Mouse (Mus musculus): ENCODE results near the gene Mfge8. TPM values are rescaled to one million over a fixed set of nuclear protein-coding genes. Genes with fewer than 3 reads are reported as not detected.

Gene Mfge8
- polyA plus RNA-seq, 1 experiment from 2014 or later, result 73.4 TPM

GRCm38 (mm10) chr7:79139328-79139824, 9.5 kb downstream of the Mfge8 start:
- no peaks in the 10 kb centered on the region for H3K9me3 ChIP-seq (ENCODE audit: control insufficient read depth, low read length)
- H3K27me3 ChIP-seq (ENCODE audit: control insufficient read depth, insufficient read depth, low read length), result no peaks in the 10 kb centered on the region
- no peak overlapping the region for H3K4me3 ChIP-seq (ENCODE audit: low read depth, low read length)
- no peak overlapping the region for H3K27ac ChIP-seq (ENCODE audit: low read depth, low read length)
- no peak overlapping the region for H3K9ac ChIP-seq (ENCODE audit: low read depth, low read length)
- H3K36me3 ChIP-seq (ENCODE audit: control insufficient read depth, insufficient read depth, low read length), result no peaks in the 10 kb centered on the region
- H3K4me1 ChIP-seq (replicated peaks; ENCODE audit: control insufficient read depth, insufficient read depth, low read length), result no peaks in the 10 kb centered on the region
- DNase-seq (ENCODE audit: low spot score) (no peak), ATAC-seq (ENCODE audit: low FRiP score) (no peak)
- 61% methylated on average over 6 of the region's 6 CpGs for WGBS
- H3K4me2 ChIP-seq (replicated peaks; ENCODE audit: low read depth, low read length), result no peak overlapping the region

GRCm38 (mm10) chr7:79133391-79133790, 15.5 kb downstream of the Mfge8 start:
- Histone ChIP-seq H3K36me3 (ENCODE audit: control insufficient read depth, insufficient read depth, low read length) (no peaks in the 10 kb centered on the region), H3K9ac (ENCODE audit: low read depth, low read length) (no peak overlapping the region), H3K27ac (ENCODE audit: low read depth, low read length) (no peak overlapping the region), H3K27me3 (ENCODE audit: control insufficient read depth, insufficient read depth, low read length) (peaks cover 7% of the 10 kb centered on the region; the same call in 1 of the 2 replicates), H3K9me3 (ENCODE audit: control insufficient read depth, low read length) (no peaks in the 10 kb centered on the region), H3K4me3 (ENCODE audit: low read depth, low read length) (no peak overlapping the region), H3K4me2 (replicated peaks; ENCODE audit: low read depth, low read length) (no peak overlapping the region), H3K4me1 (replicated peaks; ENCODE audit: control insufficient read depth, insufficient read depth, low read length) (peaks cover 2% of the 10 kb centered on the region; the same call in 1 of the 2 replicates)
- ATAC-seq (ENCODE audit: low FRiP score) (no peak), DNase-seq (ENCODE audit: low spot score) (no peak)
- WGBS, result 26% methylated on average over 6 of the region's 6 CpGs

- H3K27me3 ChIP-seq (ENCODE audit: control insufficient read depth, insufficient read depth, low read length), result peaks cover 7% of the 10 kb centered on the region; the same call in 1 of the 2 replicates
- ATAC-seq (ENCODE audit: low FRiP score), result 0 out of 2 replicates have a peak, but pooled peaks have one; percentile 17
- H3K4me3 ChIP-seq (ENCODE audit: low read depth, low read length), result peak within 1 kb of the TSS; percentile 17; the same call in 1 of the 2 replicates
- peak within 1 kb of the TSS; percentile 37 for H3K4me2 ChIP-seq (replicated peaks; ENCODE audit: low read depth, low read length)
- peaks cover 2% of the 10 kb centered on the region; the same call in 1 of the 2 replicates for H3K4me1 ChIP-seq (replicated peaks; ENCODE audit: control insufficient read depth, insufficient read depth, low read length)
- H3K9ac ChIP-seq (ENCODE audit: low read depth, low read length), result no peak within 1 kb of the TSS
- peak; percentile 58 for DNase-seq (ENCODE audit: low spot score)
- no peaks in the 10 kb centered on the region for H3K9me3 ChIP-seq (ENCODE audit: control insufficient read depth, low read length)
- H3K36me3 ChIP-seq (ENCODE audit: control insufficient read depth, insufficient read depth, low read length), result no peaks in the 10 kb centered on the region
- no peak within 1 kb of the TSS for H3K27ac ChIP-seq (ENCODE audit: low read depth, low read length)
- 2% methylated on average over 19 of the region's 19 CpGs for WGBS
These were observed 17.9 kb downstream of the Mfge8 start, which contains the start of gene Hapln3 for GRCm38 (mm10) chr7:79130843-79131444. Gene Hapln3, minus strand, starts transcription at chr7:79131018.

- DNase-seq (ENCODE audit: low spot score) (no peak), ATAC-seq (ENCODE audit: low FRiP score) (0 out of 2 replicates have a peak, but pooled peaks have one; percentile 43)
- Histone ChIP-seq H3K36me3 (ENCODE audit: control insufficient read depth, insufficient read depth, low read length) (no peaks in the 10 kb centered on the region), H3K4me2 (replicated peaks; ENCODE audit: low read depth, low read length) (peak overlapping the region; percentile 37), H3K27ac (ENCODE audit: low read depth, low read length) (no peak overlapping the region), H3K9me3 (ENCODE audit: control insufficient read depth, low read length) (no peaks in the 10 kb centered on the region), H3K9ac (ENCODE audit: low read depth, low read length) (no peak overlapping the region), H3K4me1 (replicated peaks; ENCODE audit: control insufficient read depth, insufficient read depth, low read length) (peaks cover 2% of the 10 kb centered on the region; the same call in 1 of the 2 replicates), H3K27me3 (ENCODE audit: control insufficient read depth, insufficient read depth, low read length) (peaks cover 7% of the 10 kb centered on the region; the same call in 1 of the 2 replicates), H3K4me3 (ENCODE audit: low read depth, low read length) (peak overlapping the region; percentile 17; the same call in 1 of the 2 replicates)
- 13% methylated on average over 13 of the region's 13 CpGs for WGBS
These were observed 18.5 kb downstream of the Mfge8 start for GRCm38 (mm10) chr7:79130385-79130784.

GRCm38 (mm10) chr7:79129883-79130282, 19.0 kb downstream of the Mfge8 start:
- Histone ChIP-seq H3K27me3 (ENCODE audit: control insufficient read depth, insufficient read depth, low read length) (peaks cover 7% of the 10 kb centered on the region; the same call in 1 of the 2 replicates), H3K4me2 (replicated peaks; ENCODE audit: low read depth, low read length) (no peak overlapping the region), H3K27ac (ENCODE audit: low read depth, low read length) (no peak overlapping the region), H3K9me3 (ENCODE audit: control insufficient read depth, low read length) (no peaks in the 10 kb centered on the region), H3K36me3 (ENCODE audit: control insufficient read depth, insufficient read depth, low read length) (no peaks in the 10 kb centered on the region), H3K9ac (ENCODE audit: low read depth, low read length) (no peak overlapping the region), H3K4me3 (ENCODE audit: low read depth, low read length) (no peak overlapping the region), H3K4me1 (replicated peaks; ENCODE audit: control insufficient read depth, insufficient read depth, low read length) (peaks cover 2% of the 10 kb centered on the region; the same call in 1 of the 2 replicates)
- DNase-seq (ENCODE audit: low spot score) (no peak), ATAC-seq (ENCODE audit: low FRiP score) (no peak)
- 10% methylated on average over 8 of the region's 8 CpGs for WGBS

GRCm38 (mm10) chr7:79123465-79123864, 25.4 kb downstream of the Mfge8 start:
- 81% methylated on average over 5 of the region's 5 CpGs for WGBS
- no peak overlapping the region for H3K4me2 ChIP-seq (replicated peaks; ENCODE audit: low read depth, low read length)
- ATAC-seq (ENCODE audit: low FRiP score), result no peak
- H3K4me1 ChIP-seq (replicated peaks; ENCODE audit: control insufficient read depth, insufficient read depth, low read length), result no peaks in the 10 kb centered on the region
- no peak overlapping the region for H3K9ac ChIP-seq (ENCODE audit: low read depth, low read length)
- no peak for DNase-seq (ENCODE audit: low spot score)
- no peak overlapping the region for H3K4me3 ChIP-seq (ENCODE audit: low read depth, low read length)
- H3K27ac ChIP-seq (ENCODE audit: low read depth, low read length), result no peak overlapping the region
- no peaks in the 10 kb centered on the region for H3K9me3 ChIP-seq (ENCODE audit: control insufficient read depth, low read length)
- no peaks in the 10 kb centered on the region for H3K36me3 ChIP-seq (ENCODE audit: control insufficient read depth, insufficient read depth, low read length)
- H3K27me3 ChIP-seq (ENCODE audit: control insufficient read depth, insufficient read depth, low read length), result no peaks in the 10 kb centered on the region

GRCm38 (mm10) chr7:79113848-79114247, 35.0 kb downstream of the Mfge8 start:
- no peaks in the 10 kb centered on the region for H3K36me3 ChIP-seq (ENCODE audit: control insufficient read depth, insufficient read depth, low read length)
- ATAC-seq (ENCODE audit: low FRiP score), result peak; percentile 63

GRCm38 (mm10) chr7:79096492-79096891, 52.4 kb downstream of the Mfge8 start:
- WGBS, result 76% methylated on average over 5 of the region's 5 CpGs
- Histone ChIP-seq H3K9ac (ENCODE audit: low read depth, low read length) (no peak overlapping the region), H3K4me1 (replicated peaks; ENCODE audit: control insufficient read depth, insufficient read depth, low read length) (no peaks in the 10 kb centered on the region), H3K27me3 (ENCODE audit: control insufficient read depth, insufficient read depth, low read length) (no peaks in the 10 kb centered on the region), H3K4me2 (replicated peaks; ENCODE audit: low read depth, low read length) (no peak overlapping the region), H3K4me3 (ENCODE audit: low read depth, low read length) (no peak overlapping the region), H3K36me3 (ENCODE audit: control insufficient read depth, insufficient read depth, low read length) (no peaks in the 10 kb centered on the region), H3K27ac (ENCODE audit: low read depth, low read length) (no peak overlapping the region), H3K9me3 (ENCODE audit: control insufficient read depth, low read length) (no peaks in the 10 kb centered on the region)
- no peak for ATAC-seq (ENCODE audit: low FRiP score)
- no peak for DNase-seq (ENCODE audit: low spot score)

More at GRCm38 (mm10) chr7:79113848-79114247, 35.0 kb downstream of the Mfge8 start:
- no peak overlapping the region for H3K4me2 ChIP-seq (replicated peaks; ENCODE audit: low read depth, low read length)
- no peak for DNase-seq (ENCODE audit: low spot score)
- H3K27me3 ChIP-seq (ENCODE audit: control insufficient read depth, insufficient read depth, low read length), result no peaks in the 10 kb centered on the region
- 59% methylated on average over 4 of the region's 4 CpGs for WGBS
- no peaks in the 10 kb centered on the region for H3K4me1 ChIP-seq (replicated peaks; ENCODE audit: control insufficient read depth, insufficient read depth, low read length)
- no peak overlapping the region for H3K9ac ChIP-seq (ENCODE audit: low read depth, low read length)
- H3K27ac ChIP-seq (ENCODE audit: low read depth, low read length), result no peak overlapping the region
- H3K4me3 ChIP-seq (ENCODE audit: low read depth, low read length), result no peak overlapping the region
- H3K9me3 ChIP-seq (ENCODE audit: control insufficient read depth, low read length), result no peaks in the 10 kb centered on the region

GRCm38 (mm10) chr7:79089111-79089510, 59.7 kb downstream of the Mfge8 start:
- no peaks in the 10 kb centered on the region for H3K36me3 ChIP-seq (ENCODE audit: control insufficient read depth, insufficient read depth, low read length)
- no peak overlapping the region for H3K9ac ChIP-seq (ENCODE audit: low read depth, low read length)
- no peak overlapping the region for H3K4me3 ChIP-seq (ENCODE audit: low read depth, low read length)
- no peak overlapping the region for H3K27ac ChIP-seq (ENCODE audit: low read depth, low read length)
- DNase-seq (ENCODE audit: low spot score) (no peak), ATAC-seq (ENCODE audit: low FRiP score) (no peak)
- 70% methylated on average over 4 of the region's 4 CpGs for WGBS
- H3K4me1 ChIP-seq (replicated peaks; ENCODE audit: control insufficient read depth, insufficient read depth, low read length), result no peaks in the 10 kb centered on the region
- H3K27me3 ChIP-seq (ENCODE audit: control insufficient read depth, insufficient read depth, low read length), result no peaks in the 10 kb centered on the region
- no peaks in the 10 kb centered on the region for H3K9me3 ChIP-seq (ENCODE audit: control insufficient read depth, low read length)
- H3K4me2 ChIP-seq (replicated peaks; ENCODE audit: low read depth, low read length), result no peak overlapping the region

Measured in hindbrain, embryonic 11.5 days (tissue).